Mouse (Mus musculus): ENCODE results near the gene Gpcpd1. TPM values are rescaled to one million over a fixed set of nuclear protein-coding genes. Genes with fewer than 3 reads are reported as not detected.
A peak's percentile ranks its signal among the peaks of the same experiment; 100 is the strongest.

Gene Gpcpd1
- polyA plus RNA-seq, 1 experiment from 2014 or later = 84.1 TPM

GRCm38 (mm10) chr2:132567414-132567813 is 20.1 kb downstream of the Gpcpd1 start:
- Histone ChIP-seq H3K9ac (replicated peaks; ENCODE audit: low read depth, low read length) (no peak overlapping the region), H3K27ac (ENCODE audit: low read length) (no peak overlapping the region), H3K4me1 (replicated peaks; ENCODE audit: control insufficient read depth, insufficient read depth, low read length) (no peaks in the 10 kb centered on the region), H3K9me3 (ENCODE audit: control insufficient read depth, low read length) (no peaks in the 10 kb centered on the region), H3K27me3 (replicated peaks; ENCODE audit: control insufficient read depth, insufficient read depth, low read length) (no peaks in the 10 kb centered on the region), H3K36me3 (ENCODE audit: control insufficient read depth, insufficient read depth) (peaks cover 29% of the 10 kb centered on the region), H3K4me2 (ENCODE audit: low read length) (no peak overlapping the region), H3K4me3 (replicated peaks; ENCODE audit: low read length) (no peak overlapping the region)
- 96% methylated on average over 2 of the region's 2 CpGs for WGBS
- ATAC-seq = no peak

- H3K9ac ChIP-seq (replicated peaks; ENCODE audit: low read depth, low read length) = no peak overlapping the region
- H3K36me3 ChIP-seq (ENCODE audit: control insufficient read depth, insufficient read depth) = peaks cover 12% of the 10 kb centered on the region
- 97% methylated on average over 4 of the region's 4 CpGs for WGBS
- H3K9me3 ChIP-seq (ENCODE audit: control insufficient read depth, low read length) = no peaks in the 10 kb centered on the region
- H3K27me3 ChIP-seq (replicated peaks; ENCODE audit: control insufficient read depth, insufficient read depth, low read length) = no peaks in the 10 kb centered on the region
- H3K4me1 ChIP-seq (replicated peaks; ENCODE audit: control insufficient read depth, insufficient read depth, low read length) = no peaks in the 10 kb centered on the region
- no peak overlapping the region for H3K27ac ChIP-seq (ENCODE audit: low read length)
- no peak overlapping the region for H3K4me2 ChIP-seq (ENCODE audit: low read length)
- H3K4me3 ChIP-seq (replicated peaks; ENCODE audit: low read length) = no peak overlapping the region
- no peak for ATAC-seq
Measured at GRCm38 (mm10) chr2:132561860-132562259, 25.7 kb downstream of the Gpcpd1 start.

- Histone ChIP-seq H3K4me3 (replicated peaks; ENCODE audit: low read length) (no peak overlapping the region), H3K27me3 (replicated peaks; ENCODE audit: control insufficient read depth, insufficient read depth, low read length) (no peaks in the 10 kb centered on the region), H3K9ac (replicated peaks; ENCODE audit: low read depth, low read length) (no peak overlapping the region), H3K4me2 (ENCODE audit: low read length) (no peak overlapping the region), H3K4me1 (replicated peaks; ENCODE audit: control insufficient read depth, insufficient read depth, low read length) (0 out of 2 replicates have a peak, but pooled peaks cover 2% of the 10 kb centered on the region), H3K9me3 (ENCODE audit: control insufficient read depth, low read length) (no peaks in the 10 kb centered on the region), H3K36me3 (ENCODE audit: control insufficient read depth, insufficient read depth) (peaks cover 19% of the 10 kb centered on the region), H3K27ac (ENCODE audit: low read length) (no peak overlapping the region)
- 70% methylated on average over 1 of the region's 1 CpGs for WGBS
- ATAC-seq = no peak
Measured at GRCm38 (mm10) chr2:132527864-132528263, 59.7 kb downstream of the Gpcpd1 start.

GRCm38 (mm10) chr2:132526894-132527532 is 60.5 kb downstream of the Gpcpd1 start:
- peaks cover 18% of the 10 kb centered on the region for H3K36me3 ChIP-seq (ENCODE audit: control insufficient read depth, insufficient read depth)
- ATAC-seq = peak; percentile 72
- no peak overlapping the region for H3K9ac ChIP-seq (replicated peaks; ENCODE audit: low read depth, low read length)
- no peaks in the 10 kb centered on the region for H3K27me3 ChIP-seq (replicated peaks; ENCODE audit: control insufficient read depth, insufficient read depth, low read length)
- no peak overlapping the region for H3K4me3 ChIP-seq (replicated peaks; ENCODE audit: low read length)
- WGBS = 61% methylated on average over 10 of the region's 10 CpGs
- no peak overlapping the region for H3K4me2 ChIP-seq (ENCODE audit: low read length)
- H3K27ac ChIP-seq (ENCODE audit: low read length) = no peak overlapping the region
- no peaks in the 10 kb centered on the region for H3K9me3 ChIP-seq (ENCODE audit: control insufficient read depth, low read length)
- 0 out of 2 replicates have a peak, but pooled peaks cover 2% of the 10 kb centered on the region for H3K4me1 ChIP-seq (replicated peaks; ENCODE audit: control insufficient read depth, insufficient read depth, low read length)

GRCm38 (mm10) chr2:132526110-132526509 is 61.4 kb downstream of the Gpcpd1 start:
- Histone ChIP-seq H3K9me3 (ENCODE audit: control insufficient read depth, low read length) (no peaks in the 10 kb centered on the region), H3K9ac (replicated peaks; ENCODE audit: low read depth, low read length) (no peak overlapping the region), H3K4me3 (replicated peaks; ENCODE audit: low read length) (no peak overlapping the region), H3K36me3 (ENCODE audit: control insufficient read depth, insufficient read depth) (peaks cover 13% of the 10 kb centered on the region), H3K4me2 (ENCODE audit: low read length) (no peak overlapping the region), H3K4me1 (replicated peaks; ENCODE audit: control insufficient read depth, insufficient read depth, low read length) (0 out of 2 replicates have a peak, but pooled peaks cover 2% of the 10 kb centered on the region), H3K27ac (ENCODE audit: low read length) (no peak overlapping the region), H3K27me3 (replicated peaks; ENCODE audit: control insufficient read depth, insufficient read depth, low read length) (no peaks in the 10 kb centered on the region)
- 63% methylated on average over 4 of the region's 4 CpGs for WGBS
- no peak for ATAC-seq

GRCm38 (mm10) chr2:132518021-132518901 is 69.3 kb downstream of the Gpcpd1 start:
- Histone ChIP-seq H3K27ac (ENCODE audit: low read length) (no peak overlapping the region), H3K4me2 (ENCODE audit: low read length) (no peak overlapping the region), H3K36me3 (ENCODE audit: control insufficient read depth, insufficient read depth) (no peaks in the 10 kb centered on the region), H3K27me3 (replicated peaks; ENCODE audit: control insufficient read depth, insufficient read depth, low read length) (no peaks in the 10 kb centered on the region), H3K4me1 (replicated peaks; ENCODE audit: control insufficient read depth, insufficient read depth, low read length) (peaks cover 4% of the 10 kb centered on the region; the same call in 1 of the 2 replicates), H3K4me3 (replicated peaks; ENCODE audit: low read length) (no peak overlapping the region), H3K9ac (replicated peaks; ENCODE audit: low read depth, low read length) (no peak overlapping the region), H3K9me3 (ENCODE audit: control insufficient read depth, low read length) (no peaks in the 10 kb centered on the region)
- no peak for ATAC-seq
- 73% methylated on average over 18 of the region's 18 CpGs for WGBS

GRCm38 (mm10) chr2:132517194-132517836 is 70.2 kb downstream of the Gpcpd1 start:
- 71% methylated on average over 6 of the region's 6 CpGs for WGBS

GRCm38 (mm10) chr2:132516130-132517030 is 71.1 kb downstream of the Gpcpd1 start:
- Histone ChIP-seq H3K27ac (ENCODE audit: low read length) (no peak overlapping the region), H3K27me3 (replicated peaks; ENCODE audit: control insufficient read depth, insufficient read depth, low read length) (no peaks in the 10 kb centered on the region), H3K4me3 (replicated peaks; ENCODE audit: low read length) (no peak overlapping the region), H3K4me2 (ENCODE audit: low read length) (no peak overlapping the region), H3K9me3 (ENCODE audit: control insufficient read depth, low read length) (no peaks in the 10 kb centered on the region), H3K36me3 (ENCODE audit: control insufficient read depth, insufficient read depth) (no peaks in the 10 kb centered on the region), H3K4me1 (replicated peaks; ENCODE audit: control insufficient read depth, insufficient read depth, low read length) (peaks cover 4% of the 10 kb centered on the region; the same call in 1 of the 2 replicates), H3K9ac (replicated peaks; ENCODE audit: low read depth, low read length) (no peak overlapping the region)
- peak; percentile 82 for ATAC-seq
- WGBS = 28% methylated on average over 16 of the region's 16 CpGs

More at GRCm38 (mm10) chr2:132517194-132517836, 70.2 kb downstream of the Gpcpd1 start:
- H3K4me2 ChIP-seq (ENCODE audit: low read length) = no peak overlapping the region
- H3K9ac ChIP-seq (replicated peaks; ENCODE audit: low read depth, low read length) = no peak overlapping the region
- peaks cover 4% of the 10 kb centered on the region; the same call in 1 of the 2 replicates for H3K4me1 ChIP-seq (replicated peaks; ENCODE audit: control insufficient read depth, insufficient read depth, low read length)
- no peak for ATAC-seq
- no peaks in the 10 kb centered on the region for H3K27me3 ChIP-seq (replicated peaks; ENCODE audit: control insufficient read depth, insufficient read depth, low read length)
- H3K36me3 ChIP-seq (ENCODE audit: control insufficient read depth, insufficient read depth) = no peaks in the 10 kb centered on the region
- H3K4me3 ChIP-seq (replicated peaks; ENCODE audit: low read length) = no peak overlapping the region
- H3K27ac ChIP-seq (ENCODE audit: low read length) = no peak overlapping the region
- no peaks in the 10 kb centered on the region for H3K9me3 ChIP-seq (ENCODE audit: control insufficient read depth, low read length)

Measured in forebrain, embryonic 16.5 days (tissue).